Comparison of ENCODE assay signal across 8 mouse cellular contexts in genomic region chr2:83759216-83759648, GRCm38 (mm10). TPM values are rescaled to one million over a fixed set of nuclear protein-coding genes. Genes with fewer than 3 reads are reported as not detected.
DNase-seq lines count a peak whose midpoint lies in the region; ATAC-seq and TF ChIP-seq lines count a peak whose summit lies in the region.
"Had no signal": no experiment of that assay in that cellular context is flagged by ENCODE, and none has a peak within 500 bp of the region (broad histone marks: within the 10 kb centered on the region; RNA-seq: fewer than 3 reads in every experiment).

No protein-coding gene starts in this region.

- no peaks in the 10 kb centered on the region for H3K9me3 ChIP-seq in forebrain, embryonic 11.5 days (ENCODE audit: control insufficient read depth, low read length)
- no peaks in the 10 kb centered on the region for H3K9me3 ChIP-seq in neural tube, embryonic 15.5 days (replicated peaks)
- H3K9me3 ChIP-seq: liver, embryonic 15.5 days had no signal

- peak; percentile 46 for DNase-seq in cerebellum, adult 9-11 months
- no peak for DNase-seq in forebrain, embryonic 11.5 days (ENCODE audit: low spot score)
- DNase-seq in kidney, adult 9 months: peak; percentile 87
- DNase-seq in left cerebral cortex, postnatal 36 days (ENCODE audit: low spot score in 2 of 2): no peak
- DNase-seq in layer of hippocampus, adult 11-12 months (ENCODE audit: low spot score): no peak
- no peak for DNase-seq in layer of hippocampus, adult 2 months (ENCODE audit: low spot score in 2 of 2)

- no peaks in the 10 kb centered on the region for H3K36me3 ChIP-seq in forebrain, embryonic 11.5 days (ENCODE audit: control insufficient read depth, insufficient read depth, low read length)
- H3K36me3 ChIP-seq in neural tube, embryonic 15.5 days: no peaks in the 10 kb centered on the region
- H3K36me3 ChIP-seq: liver, embryonic 15.5 days had no signal

- WGBS in forebrain, embryonic 11.5 days: 19% methylated on average over 11 of the region's 11 CpGs
- 8% methylated on average over 11 of the region's 11 CpGs for WGBS in neural tube, embryonic 15.5 days

- H3K4me2 ChIP-seq in forebrain, embryonic 11.5 days (ENCODE audit: low read depth, low read length, severe bottlenecking): peak overlapping the region; percentile 5; the same call in 1 of the 2 replicates
- H3K4me2 ChIP-seq in neural tube, embryonic 15.5 days: peak overlapping the region; percentile 52
- H3K4me2 ChIP-seq: liver, embryonic 15.5 days had no signal

- TF ChIP-seq CTCF in layer of hippocampus, adult 2 months (conservative IDR thresholded peaks at IDR 0.05): no peak

- no peak overlapping the region for H3K27ac ChIP-seq in forebrain, embryonic 11.5 days (ENCODE audit: low read depth, low read length)
- H3K27ac ChIP-seq in neural tube, embryonic 15.5 days (replicated peaks): peak overlapping the region; percentile 66
- H3K27ac ChIP-seq in layer of hippocampus, adult 2 months: no peak overlapping the region
- H3K27ac ChIP-seq: liver, embryonic 15.5 days had no signal

- peaks cover 9% of the 10 kb centered on the region; the same call in 1 of the 2 replicates for H3K4me1 ChIP-seq in forebrain, embryonic 11.5 days (replicated peaks; ENCODE audit: control insufficient read depth, insufficient read depth, low read length)
- peaks cover 13% of the 10 kb centered on the region for H3K4me1 ChIP-seq in neural tube, embryonic 15.5 days
- H3K4me1 ChIP-seq: liver, embryonic 15.5 days had no signal

- no peaks in the 10 kb centered on the region for H3K27me3 ChIP-seq in forebrain, embryonic 11.5 days (ENCODE audit: control insufficient read depth, insufficient read depth, low read length)
- H3K27me3 ChIP-seq in neural tube, embryonic 15.5 days (replicated peaks): no peaks in the 10 kb centered on the region
- H3K27me3 ChIP-seq: liver, embryonic 15.5 days had no signal

- intact Hi-C loops in left cerebral cortex, postnatal 36 days (cut with DNase I): no loop called here

- peak; percentile 76 for ATAC-seq in forebrain, embryonic 11.5 days (replicated peaks; ENCODE audit: low FRiP score)
- ATAC-seq in neural tube, embryonic 15.5 days (ENCODE audit: low FRiP score): peak; percentile 81; the same call in 1 of the 2 replicates

- no peak overlapping the region for H3K4me3 ChIP-seq in forebrain, embryonic 11.5 days (ENCODE audit: low read depth, low read length)
- peak overlapping the region; percentile 28 for H3K4me3 ChIP-seq in neural tube, embryonic 15.5 days (replicated peaks)
- no peak overlapping the region for H3K4me3 ChIP-seq in layer of hippocampus, adult 2 months
- H3K4me3 ChIP-seq: liver, embryonic 15.5 days had no signal

- peak overlapping the region; percentile 29; the same call in 1 of the 2 replicates for H3K9ac ChIP-seq in forebrain, embryonic 11.5 days (ENCODE audit: low read length)
- H3K9ac ChIP-seq in neural tube, embryonic 15.5 days (replicated peaks): peak overlapping the region; percentile 31; the same call in 1 of the 2 replicates
- H3K9ac ChIP-seq: liver, embryonic 15.5 days had no signal

RNA-seq across cellular contexts. Expression of gene Itgav, which starts 35.0 kb away (rescaled TPM):
- 43.8 and 48.3 TPM in 2 replicates for polyA plus RNA-seq in forebrain, embryonic 11.5 days (2014; fragmentation: Nextera tagmentation; extraction: Ambion mirVana)
- 29.1 and 29.8 TPM in 2 replicates for polyA plus RNA-seq in neural tube, embryonic 15.5 days (2015; fragmentation: Nextera tagmentation; extraction: Ambion mirVana)
- total RNA-seq in left cerebral cortex, postnatal 36 days (2021): 100 to 1,000 TPM; 133 to 134 TPM
- total RNA-seq in layer of hippocampus, adult 2 months (2021): 10 to 100 TPM; 68.7 to 69.5 TPM

RNA-seq across cellular contexts. Expression of gene Fam171b, which starts 53.2 kb away (rescaled TPM):
- polyA plus RNA-seq in forebrain, embryonic 11.5 days (2014; fragmentation: Nextera tagmentation; extraction: Ambion mirVana): 56.6 and 58.9 TPM in 2 replicates
- polyA plus RNA-seq in neural tube, embryonic 15.5 days (2015; fragmentation: Nextera tagmentation; extraction: Ambion mirVana): 69.8 and 79.0 TPM in 2 replicates
- total RNA-seq in left cerebral cortex, postnatal 36 days (2021): 100 to 1,000 TPM; 211 to 218 TPM
- total RNA-seq in layer of hippocampus, adult 2 months (2021): 100 to 1,000 TPM; 196 to 206 TPM

Comparison
In these comparisons a context has a peak if more than half of its experiments do, and no peak if none do; other contexts are left out.
1. DNase-seq: peak in cerebellum, adult 9-11 months (single experiment) and kidney, adult 9 months (single experiment); none in forebrain, embryonic 11.5 days (single experiment), left cerebral cortex, postnatal 36 days (0 of 2), layer of hippocampus, adult 11-12 months (single experiment) and layer of hippocampus, adult 2 months (0 of 2).